Mouse (Mus musculus) midbrain, embryonic 16.5 days (tissue): Measurements from ENCODE around the gene Serpini1. TPM values are rescaled to one million over a fixed set of nuclear protein-coding genes. Genes with fewer than 3 reads are reported as not detected.

ENCODE experiments used
- ATAC-seq: fragments of 200-750 bp; cut with Nextera tagmentation; 2 replicates; pipeline ENCODE4 v1.8.0; 2017; ENCODE audit warnings: moderate TSS enrichment
- H3K27ac ChIP-seq: fragments of 300-500 bp; sonication (generic); 2 replicates; pipeline ENCODE4 v1.5.1; 2014; ENCODE audit warnings: mild to moderate bottlenecking, low read length, mixed read lengths
- H3K27me3 ChIP-seq: fragments of 300-500 bp; sonication (generic); 2 replicates; pipeline ENCODE4 v1.6.1; 2014; ENCODE audit warnings: low read depth, low read length, mixed read lengths; ENCODE audit not compliant: control insufficient read depth, insufficient read depth
- H3K36me3 ChIP-seq: fragments of 300-500 bp; sonication (generic); 2 replicates; pipeline ENCODE4 v1.6.1; 2014; ENCODE audit warnings: mild to moderate bottlenecking, low read length, moderate library complexity, mixed read lengths; ENCODE audit not compliant: control insufficient read depth, insufficient read depth
- H3K4me1 ChIP-seq: fragments of 300-500 bp; sonication (generic); 2 replicates; pipeline ENCODE4 v1.6.1; 2014; ENCODE audit warnings: mild to moderate bottlenecking, low read length, mixed read lengths; ENCODE audit not compliant: control insufficient read depth, insufficient read depth
- H3K4me2 ChIP-seq: fragments of 300-500 bp; sonication (generic); 2 replicates; pipeline ENCODE4 v1.6.1; 2014; ENCODE audit warnings: mild to moderate bottlenecking, low read length, mixed read lengths
- H3K4me3 ChIP-seq: fragments of 300-500 bp; sonication (generic); 2 replicates; pipeline ENCODE4 v1.5.1; 2014; ENCODE audit warnings: low read depth, mild to moderate bottlenecking, low read length, moderate library complexity, mixed read lengths
- H3K9ac ChIP-seq: fragments of 300-500 bp; sonication (generic); 2 replicates; pipeline ENCODE4 v1.6.1; 2014; ENCODE audit warnings: low read depth, low read length, mixed read lengths
- H3K9me3 ChIP-seq: fragments of 300-500 bp; sonication (generic); replicated peaks from 2 replicates; pipeline ENCODE4 v1.6.1; 2014; ENCODE audit warnings: mild to moderate bottlenecking, low read length, mixed read lengths; ENCODE audit not compliant: control insufficient read depth, poor library complexity, severe bottlenecking
- WGBS: fragments of 180-500 bp; shearing (Covaris S2); extraction: QIAGEN DNeasy Blood & Tissue Kit; methylation state at CpG from one replicate; pipeline ENCODE4 v1.1.7; 2014; 5-methylcytosine and 5-hydroxymethylcytosine counted together
- polyA plus RNA-seq: library from polyadenylated mRNA; unstranded; fragments of >200 nt; fragmentation: Nextera tagmentation; extraction: Ambion mirVana; gene quantifications from 2 replicates; pipeline ENCODE4 v1.2.1, GENCODE M21; 2015

Serpini1 gene
- polyA plus RNA-seq, 1 experiment from 2014 or later = 145 TPM

- Histone ChIP-seq H3K4me3 (no peak overlapping the region), H3K9ac (no peak overlapping the region), H3K9me3 (no peaks in the 10 kb centered on the region), H3K27me3 (no peaks in the 10 kb centered on the region), H3K4me2 (no peak overlapping the region), H3K36me3 (no peaks in the 10 kb centered on the region), H3K27ac (no peak overlapping the region), H3K4me1 (peaks cover 8% of the 10 kb centered on the region)
- no peak for ATAC-seq
Observed at GRCm38 (mm10) chr3:75551248-75551647, 6.1 kb upstream of the Serpini1 start.

- under 1% methylated on average over 36 of the region's 36 CpGs for WGBS
- no peak for ATAC-seq
- H3K27ac ChIP-seq = peak overlapping the region; percentile 82
Observed at GRCm38 (mm10) chr3:75556121-75556694, 1.1 kb upstream of the Serpini1 start.

GRCm38 (mm10) chr3:75556695-75557291 lies 554 bp upstream of the Serpini1 start, which contains the start of gene Pdcd10:
Gene Pdcd10 (minus strand): TSS chr3:75556856.
- H3K9me3 ChIP-seq = no peaks in the 10 kb centered on the region
- peak within 1 kb of the TSS; percentile 90 for H3K9ac ChIP-seq
- H3K27me3 ChIP-seq = no peaks in the 10 kb centered on the region
- ATAC-seq = peak; percentile 97
- peaks cover 13% of the 10 kb centered on the region for H3K4me1 ChIP-seq
- H3K4me3 ChIP-seq = peak within 1 kb of the TSS; percentile 82
- H3K27ac ChIP-seq = peak within 1 kb of the TSS; percentile 89
- H3K4me2 ChIP-seq = peak within 1 kb of the TSS; percentile 80
- WGBS = 0% methylated on average over 35 of the region's 35 CpGs
- no peaks in the 10 kb centered on the region for H3K36me3 ChIP-seq

More at GRCm38 (mm10) chr3:75556121-75556694, 1.1 kb upstream of the Serpini1 start:
- Histone ChIP-seq H3K4me3 (peak overlapping the region; percentile 82), H3K9ac (peak overlapping the region; percentile 90), H3K4me1 (peaks cover 11% of the 10 kb centered on the region), H3K4me2 (peak overlapping the region; percentile 80), H3K36me3 (no peaks in the 10 kb centered on the region), H3K27me3 (no peaks in the 10 kb centered on the region), H3K9me3 (no peaks in the 10 kb centered on the region)

- Histone ChIP-seq H3K27me3 (no peaks in the 10 kb centered on the region), H3K4me3 (no peak overlapping the region), H3K36me3 (0 out of 2 replicates have a peak, but pooled peaks cover 2% of the 10 kb centered on the region), H3K4me1 (no peaks in the 10 kb centered on the region), H3K27ac (no peak overlapping the region), H3K9me3 (no peaks in the 10 kb centered on the region), H3K4me2 (no peak overlapping the region), H3K9ac (no peak overlapping the region)
- ATAC-seq = no peak
- WGBS = 82% methylated on average over 2 of the region's 2 CpGs
Observed at GRCm38 (mm10) chr3:75574074-75574473, 16.7 kb downstream of the Serpini1 start.

GRCm38 (mm10) chr3:75575582-75575981 lies 18.2 kb downstream of the Serpini1 start:
- H3K27ac ChIP-seq = no peak overlapping the region
- no peaks in the 10 kb centered on the region for H3K27me3 ChIP-seq
- 0 out of 2 replicates have a peak, but pooled peaks cover 2% of the 10 kb centered on the region for H3K36me3 ChIP-seq
- no peaks in the 10 kb centered on the region for H3K9me3 ChIP-seq
- H3K4me3 ChIP-seq = no peak overlapping the region
- ATAC-seq = no peak
- WGBS = 75% methylated on average over 1 of the region's 1 CpGs
- no peak overlapping the region for H3K9ac ChIP-seq
- no peak overlapping the region for H3K4me2 ChIP-seq
- no peaks in the 10 kb centered on the region for H3K4me1 ChIP-seq

GRCm38 (mm10) chr3:75579352-75579751 lies 22.0 kb downstream of the Serpini1 start:
- H3K27me3 ChIP-seq = no peaks in the 10 kb centered on the region
- 58% methylated on average over 4 of the region's 4 CpGs for WGBS
- H3K4me2 ChIP-seq = no peak overlapping the region
- H3K27ac ChIP-seq = no peak overlapping the region
- no peaks in the 10 kb centered on the region for H3K4me1 ChIP-seq
- no peak for ATAC-seq
- no peaks in the 10 kb centered on the region for H3K9me3 ChIP-seq
- 0 out of 2 replicates have a peak, but pooled peaks cover 2% of the 10 kb centered on the region for H3K36me3 ChIP-seq
- H3K4me3 ChIP-seq = no peak overlapping the region
- no peak overlapping the region for H3K9ac ChIP-seq

- no peaks in the 10 kb centered on the region for H3K9me3 ChIP-seq
- H3K4me3 ChIP-seq = no peak overlapping the region
- WGBS = 87% methylated on average over 3 of the region's 3 CpGs
- no peak for ATAC-seq
- H3K27me3 ChIP-seq = no peaks in the 10 kb centered on the region
- no peaks in the 10 kb centered on the region for H3K36me3 ChIP-seq
- H3K27ac ChIP-seq = no peak overlapping the region
- no peak overlapping the region for H3K4me2 ChIP-seq
- no peak overlapping the region for H3K9ac ChIP-seq
- no peaks in the 10 kb centered on the region for H3K4me1 ChIP-seq
Observed at GRCm38 (mm10) chr3:75583293-75583692, 25.9 kb downstream of the Serpini1 start.

GRCm38 (mm10) chr3:75584898-75585297 lies 27.6 kb downstream of the Serpini1 start:
- Histone ChIP-seq H3K36me3 (no peaks in the 10 kb centered on the region), H3K4me1 (no peaks in the 10 kb centered on the region), H3K27ac (no peak overlapping the region), H3K27me3 (no peaks in the 10 kb centered on the region), H3K9me3 (no peaks in the 10 kb centered on the region), H3K4me2 (no peak overlapping the region), H3K9ac (no peak overlapping the region), H3K4me3 (no peak overlapping the region)
- WGBS = 93% methylated on average over 4 of the region's 4 CpGs
- no peak for ATAC-seq

- Histone ChIP-seq H3K4me3 (no peak overlapping the region), H3K9ac (no peak overlapping the region), H3K4me1 (no peaks in the 10 kb centered on the region), H3K27me3 (no peaks in the 10 kb centered on the region), H3K36me3 (no peaks in the 10 kb centered on the region), H3K9me3 (no peaks in the 10 kb centered on the region), H3K27ac (no peak overlapping the region), H3K4me2 (no peak overlapping the region)
- 79% methylated on average over 7 of the region's 7 CpGs for WGBS
- no peak for ATAC-seq
Observed at GRCm38 (mm10) chr3:75611019-75611418, 53.7 kb downstream of the Serpini1 start.
